2 mouse cellular contexts compared by ENCODE assay signal in the genomic region with DNA sequence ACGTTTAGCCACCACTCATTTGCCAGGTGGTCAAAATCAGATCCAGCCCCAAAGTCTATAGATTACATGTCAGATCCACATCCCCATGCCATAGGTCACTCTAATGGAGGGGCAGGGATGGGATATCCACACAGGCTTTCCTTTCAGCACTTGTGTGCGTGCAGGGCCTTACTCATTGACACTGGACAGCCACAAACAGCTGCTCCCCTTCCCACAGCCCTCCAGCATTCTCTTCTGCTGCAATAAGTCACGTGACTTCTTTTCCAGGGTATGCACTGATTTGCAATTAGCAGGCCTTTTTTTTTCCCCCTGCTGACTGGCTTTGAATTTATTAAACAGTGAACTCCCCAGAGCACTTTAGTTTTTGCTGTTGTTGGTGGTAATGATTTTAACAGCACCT.
TF ChIP-seq lines count a peak whose summit lies in the region.

No protein-coding gene starts in this region.

TF ChIP-seq in CH12.LX, 34 proteins besides CTCF, POLR2A, EP300 and RAD21 (continued from another document):
- TF ChIP-seq ZMIZ1 (IDR thresholded peaks at IDR 0.05; ENCODE audit: low read depth, low read length) (no peak), IRF4 (IDR thresholded peaks at IDR 0.05; ENCODE audit: low read depth, low read length) (no peak), BHLHE40 (IDR thresholded peaks at IDR 0.05; ENCODE audit: low read depth, low read length) (peak; percentile 64), KAT2A (IDR thresholded peaks at IDR 0.05; ENCODE audit: insufficient replicate concordance, low read length) (no peak), ETS1 (conservative IDR thresholded peaks at IDR 0.05; ENCODE audit: low read depth, low read length) (no peak), USF1 (IDR thresholded peaks at IDR 0.05; ENCODE audit: low read depth, low read length) (peak; percentile 64), SMC3 (IDR thresholded peaks at IDR 0.05; ENCODE audit: low read depth, low read length) (no peak), TBP (conservative IDR thresholded peaks at IDR 0.05; ENCODE audit: low read depth, low read length) (no peak), MXI1 (IDR thresholded peaks at IDR 0.05; ENCODE audit: low read depth, low read length) (no peak), ELF1 (IDR thresholded peaks at IDR 0.05; ENCODE audit: low read depth, low read length) (no peak), MAFK (IDR thresholded peaks at IDR 0.05; ENCODE audit: insufficient replicate concordance, low read length) (no peak), POLR2AphosphoS2 (IDR thresholded peaks at IDR 0.05; ENCODE audit: low read depth, low read length) (no peak)
TF ChIP-seq in CH12.LX: peak in this region for 3.

TF ChIP-seq in myocyte, 11 proteins besides CTCF, POLR2A, EP300 and RAD21 (continued from another document):
- TF ChIP-seq MYOG (IDR thresholded peaks at IDR 0.05; ENCODE audit: control insufficient read depth in 1 of 3, insufficient read depth in 1 of 3, insufficient read length in 2 of 3, low read depth in 2 of 3) (peak; percentile 63 to 87 (median 66)), TCF3 (IDR thresholded peaks at IDR 0.05; ENCODE audit: insufficient read length, low read depth) (no peak), USF1 (IDR thresholded peaks at IDR 0.05; ENCODE audit: low read depth) (peak; percentile 82), E2F4 (IDR thresholded peaks at IDR 0.05; ENCODE audit: insufficient read depth) (no peak)
TF ChIP-seq in myocyte: peak in this region for 4.
